Mouse (Mus musculus) brown adipose tissue, adult 24 weeks (tissue): ENCODE data around the gene Slc44a3. TPM values are rescaled to one million over a fixed set of nuclear protein-coding genes. Genes with fewer than 3 reads are reported as not detected.

Source experiments
- H3K27ac ChIP-seq: fragments of 200-500 bp; replicated peaks from 2 replicates; pipeline ENCODE4 v1.5.1; 2012; ENCODE audit warnings: low read depth, mild to moderate bottlenecking, low read length
- H3K4me1 ChIP-seq: fragments of 200-500 bp; 2 replicates; pipeline ENCODE4 v1.6.1; 2012; ENCODE audit warnings: low read length, mixed read lengths; ENCODE audit not compliant: control insufficient read depth, insufficient read depth, insufficient read length
- H3K4me3 ChIP-seq: fragments of 200-500 bp; 2 replicates; pipeline ENCODE4 v1.5.1; 2012; ENCODE audit warnings: low read depth, mild to moderate bottlenecking, low read length, moderate library complexity; ENCODE audit not compliant: insufficient read depth
- polyA plus RNA-seq: library from polyadenylated mRNA; stranded (reverse); fragments of >200 nt; gene quantifications from 2 replicates; pipeline ENCODE4 v1.2.4, GENCODE M21; 2012; ENCODE audit not compliant: missing spikeins, insufficient read depth, insufficient read length

Gene Slc44a3
- 23.0 and 28.5 TPM in 2 replicates for polyA plus RNA-seq

DNA sequence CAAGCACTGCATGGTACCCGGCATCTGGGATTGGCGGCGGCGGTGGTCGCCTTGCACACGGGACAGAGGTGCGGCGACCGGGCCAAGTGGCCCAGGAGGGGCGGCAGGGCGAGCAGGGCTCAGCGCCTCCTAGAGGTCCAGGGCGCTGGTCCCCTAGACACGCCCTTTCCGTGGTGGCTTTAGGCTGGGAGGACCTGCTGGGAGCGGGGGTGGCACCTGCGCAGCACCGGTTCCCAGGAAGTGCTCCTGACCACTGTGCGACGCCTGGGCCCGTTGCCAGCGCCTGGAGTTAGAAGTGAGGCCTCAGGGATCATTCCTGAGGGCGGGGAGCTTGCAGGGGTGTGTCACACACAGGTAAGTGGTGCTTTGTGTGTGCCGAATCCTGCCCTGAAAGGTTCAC is at the start of gene Slc44a3:
TSS of gene Slc44a3 (minus strand) at position 229 of the 400 bp plus-strand sequence.
- peaks cover 3% of the 10 kb centered on the region; the same call in 1 of the 2 replicates for H3K4me1 ChIP-seq
- peak within 1 kb of the TSS; percentile 65 for H3K4me3 ChIP-seq
- peak within 1 kb of the TSS; percentile 66 for H3K27ac ChIP-seq

DNA sequence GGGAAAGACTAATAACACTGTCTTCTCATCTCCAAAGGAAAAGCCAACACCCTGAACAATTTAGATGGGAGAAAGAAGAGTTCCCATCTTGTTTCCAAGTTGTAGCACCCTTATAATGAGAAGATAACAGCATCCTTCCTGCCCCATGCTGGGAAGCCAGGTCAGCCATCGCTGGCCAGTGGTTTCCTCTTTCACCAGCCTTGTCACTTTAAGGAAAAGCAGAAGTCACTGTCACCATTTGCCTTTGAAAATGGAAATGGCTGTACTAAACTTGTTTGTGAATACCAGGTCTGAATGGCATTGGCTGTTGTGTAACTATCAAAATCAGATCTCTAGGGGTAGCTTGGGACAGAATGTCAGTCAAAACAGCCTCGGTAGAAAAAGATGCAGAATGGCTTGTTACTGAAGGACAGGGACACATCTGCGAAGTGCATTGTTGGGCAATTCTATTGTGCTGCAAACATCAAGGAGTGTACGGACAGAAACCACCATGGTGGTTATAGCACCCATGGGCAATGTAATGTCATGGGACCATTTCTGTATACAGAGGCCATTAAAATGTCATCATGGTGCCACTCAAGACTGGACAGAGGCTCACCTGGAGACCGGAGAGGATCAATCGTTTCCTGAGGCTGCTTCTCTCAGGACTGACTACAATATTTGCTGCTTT is 47.8 kb upstream of the Slc44a3 start:
- Histone ChIP-seq H3K4me3 (no peak overlapping the region), H3K27ac (no peak overlapping the region), H3K4me1 (peaks cover 6% of the 10 kb centered on the region; the same call in 1 of the 2 replicates)

DNA sequence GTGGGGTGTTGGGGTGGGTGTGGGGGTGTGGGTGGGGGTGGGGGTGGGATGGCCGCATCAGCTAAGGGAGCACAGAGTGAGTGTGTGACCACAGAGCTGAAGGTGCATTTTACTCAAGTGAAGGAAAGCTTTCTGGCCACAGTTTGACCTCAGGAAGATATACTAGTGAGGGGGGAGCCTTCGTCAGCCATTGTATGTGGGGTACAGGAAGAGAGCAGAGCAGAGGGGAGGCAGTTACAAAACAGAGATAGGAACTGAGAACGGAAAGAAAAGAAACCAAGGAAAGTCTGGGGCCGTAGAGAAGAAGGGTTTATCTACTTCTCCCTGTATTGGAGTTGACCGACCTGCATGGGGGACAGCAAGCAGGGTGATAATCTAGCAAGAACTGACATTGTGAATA is 47.2 kb upstream of the Slc44a3 start:
- Histone ChIP-seq H3K4me1 (peaks cover 6% of the 10 kb centered on the region; the same call in 1 of the 2 replicates), H3K27ac (no peak overlapping the region), H3K4me3 (no peak overlapping the region)

DNA sequence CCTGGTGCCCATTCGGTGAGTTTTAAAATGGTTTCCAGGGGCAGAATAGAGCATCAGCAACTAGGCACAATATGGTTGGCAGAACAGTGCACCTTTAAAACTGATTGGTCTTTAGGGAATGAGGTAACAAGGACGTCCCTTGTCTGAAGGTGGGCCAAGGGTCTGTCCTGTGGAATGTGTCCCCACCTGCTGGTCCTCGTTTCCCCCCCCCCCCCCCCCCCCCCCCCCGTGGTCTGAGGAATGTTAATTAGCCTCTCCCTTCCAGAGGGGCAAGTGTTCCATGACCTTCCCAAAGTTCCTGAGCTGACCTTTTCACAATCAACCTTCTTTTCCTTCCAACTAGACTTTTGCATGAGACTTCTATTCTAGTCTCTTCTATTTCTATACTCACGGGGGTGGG is 46.5 kb upstream of the Slc44a3 start:
- Histone ChIP-seq H3K4me1 (peaks cover 6% of the 10 kb centered on the region; the same call in 1 of the 2 replicates), H3K4me3 (no peak overlapping the region), H3K27ac (no peak overlapping the region)

DNA sequence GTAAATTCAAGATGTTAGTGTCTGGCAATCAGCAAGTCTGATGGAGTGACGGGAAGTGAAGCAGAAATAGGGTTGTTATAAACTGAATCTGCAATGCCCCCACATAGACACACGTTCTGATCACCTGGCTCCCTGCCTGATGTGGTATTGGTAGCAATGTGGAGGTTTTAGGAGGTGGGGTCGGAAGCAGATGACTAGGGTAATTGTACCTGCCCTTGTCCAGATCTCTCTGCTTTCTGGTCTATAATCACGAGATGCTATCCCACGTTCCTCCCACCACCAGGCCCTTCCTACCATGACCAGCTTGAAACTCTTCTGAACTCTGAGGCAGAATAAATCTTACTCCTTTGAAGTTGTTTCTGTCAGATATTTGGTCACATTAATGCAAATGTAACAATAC is 45.4 kb upstream of the Slc44a3 start:
- peaks cover 6% of the 10 kb centered on the region; the same call in 1 of the 2 replicates for H3K4me1 ChIP-seq
- peak overlapping the region; percentile 19; the same call in 1 of the 2 replicates for H3K27ac ChIP-seq
- no peak overlapping the region for H3K4me3 ChIP-seq

DNA sequence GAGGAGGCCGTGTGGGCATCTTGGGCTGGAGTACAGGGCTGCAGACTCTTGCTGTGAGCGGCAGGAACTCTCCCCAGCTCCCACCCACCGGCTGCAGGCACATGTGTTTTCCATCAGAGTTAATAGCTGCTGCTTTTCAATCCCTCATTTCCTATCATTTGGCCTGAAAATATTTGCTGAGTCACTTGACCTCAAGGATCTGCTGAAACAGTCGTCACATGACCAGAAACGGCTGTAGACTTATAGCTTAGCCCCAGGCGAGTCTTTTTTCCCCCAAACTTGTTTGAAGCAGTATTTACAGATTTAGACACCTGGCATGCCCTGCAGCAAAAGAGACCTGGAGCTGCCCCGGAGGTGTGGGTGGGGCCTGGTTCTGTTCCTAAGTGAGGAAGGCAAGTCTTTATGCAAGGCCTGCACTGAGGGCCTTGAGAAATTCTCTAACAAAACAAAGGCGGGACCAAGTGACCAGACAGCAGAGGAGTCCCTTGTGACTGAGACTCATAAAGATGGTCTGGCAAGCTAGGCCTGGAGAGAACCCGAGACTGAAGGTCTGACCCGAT is 44.9 kb upstream of the Slc44a3 start:
- H3K27ac ChIP-seq = peak overlapping the region; percentile 19; the same call in 1 of the 2 replicates
- peaks cover 6% of the 10 kb centered on the region; the same call in 1 of the 2 replicates for H3K4me1 ChIP-seq
- H3K4me3 ChIP-seq = no peak overlapping the region

DNA sequence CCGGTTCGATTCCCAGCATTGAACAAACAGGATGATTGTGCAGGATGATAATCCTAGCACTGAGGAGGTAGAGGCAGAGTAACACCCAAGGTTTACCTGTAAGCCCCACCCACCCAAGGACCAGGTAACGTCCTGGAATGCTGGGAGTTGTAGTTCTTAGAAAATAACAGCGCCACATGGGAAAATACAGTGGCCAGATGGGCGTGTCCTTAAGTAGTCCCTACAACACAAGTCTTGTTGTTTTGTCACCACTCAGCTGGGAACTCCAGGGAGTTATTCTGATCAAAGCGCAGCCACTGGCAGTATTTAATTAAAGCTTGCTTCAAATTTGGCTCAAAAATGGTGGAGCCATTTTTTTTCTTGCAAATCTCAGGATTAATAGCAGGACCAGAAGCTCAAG is 44.2 kb upstream of the Slc44a3 start:
- H3K27ac ChIP-seq = no peak overlapping the region

DNA sequence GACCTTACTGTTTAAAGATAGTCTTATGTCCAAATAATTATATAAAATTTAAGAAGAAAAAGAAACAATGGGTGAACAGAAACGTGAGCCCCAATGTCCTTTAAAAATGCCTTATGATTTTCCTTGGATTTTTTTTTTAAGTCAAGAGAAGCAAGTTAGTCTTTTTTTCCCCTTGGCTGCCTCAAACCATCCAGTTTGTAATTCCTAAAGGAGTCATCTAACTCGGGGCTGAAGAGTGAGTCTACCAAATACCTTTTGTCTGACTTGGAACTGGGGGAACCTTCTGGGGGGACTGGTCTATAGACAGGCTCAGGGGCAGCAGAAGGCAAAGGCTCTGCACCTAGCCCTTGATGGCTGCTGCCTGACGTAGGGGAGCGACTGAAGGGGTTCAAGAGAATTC is 42.2 kb upstream of the Slc44a3 start:
- Histone ChIP-seq H3K4me1 (peaks cover 6% of the 10 kb centered on the region; the same call in 1 of the 2 replicates), H3K4me3 (no peak overlapping the region), H3K27ac (0 out of 2 replicates have a peak overlapping the region, but pooled peaks have one; percentile 40)

More for the DNA sequence above, 44.2 kb upstream of the Slc44a3 start:
- H3K4me1 ChIP-seq = peaks cover 6% of the 10 kb centered on the region; the same call in 1 of the 2 replicates
- H3K4me3 ChIP-seq = no peak overlapping the region

DNA sequence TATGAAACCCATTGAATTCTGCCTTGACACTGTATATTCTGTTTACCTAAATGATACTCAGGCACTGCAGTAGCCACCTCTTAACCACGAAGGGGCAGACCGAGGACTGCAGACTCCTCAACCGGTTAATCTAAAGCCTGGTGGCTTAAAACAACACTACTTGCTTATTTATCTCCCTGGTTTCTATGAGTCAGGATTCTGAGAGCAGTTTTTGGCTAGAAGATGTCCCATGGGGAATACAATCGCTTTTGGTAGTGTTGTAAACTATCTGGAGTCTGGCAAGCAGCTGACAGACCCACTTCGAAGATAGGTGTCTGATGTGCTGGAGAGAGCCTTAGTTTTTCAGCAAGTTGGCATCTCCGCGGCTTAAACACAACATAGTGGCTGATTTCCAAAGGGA is 41.7 kb upstream of the Slc44a3 start:
- Histone ChIP-seq H3K27ac (0 out of 2 replicates have a peak overlapping the region, but pooled peaks have one; percentile 40), H3K4me3 (no peak overlapping the region), H3K4me1 (peaks cover 6% of the 10 kb centered on the region; the same call in 1 of the 2 replicates)

DNA sequence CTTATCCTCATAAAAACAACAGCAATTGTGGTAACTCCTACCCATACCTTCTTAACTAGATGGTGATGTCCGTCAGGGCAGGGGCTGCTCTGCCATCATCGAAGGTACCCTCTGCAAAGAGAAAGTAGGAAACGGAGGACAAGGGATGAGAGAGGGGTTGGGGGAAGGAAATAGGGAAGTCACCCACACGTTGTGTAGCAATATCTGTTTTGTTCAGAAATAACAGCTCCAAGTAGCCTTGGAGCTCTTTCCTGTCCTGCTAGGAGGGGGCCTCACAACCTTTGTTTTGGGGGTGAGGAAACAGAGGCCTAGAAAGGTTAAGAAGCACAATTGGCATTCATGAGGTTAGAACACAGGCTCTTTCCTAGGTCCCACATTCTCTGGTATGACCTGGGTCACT is 39.3 kb upstream of the Slc44a3 start:
- no peak overlapping the region for H3K4me3 ChIP-seq
- no peak overlapping the region for H3K27ac ChIP-seq
- H3K4me1 ChIP-seq = no peaks in the 10 kb centered on the region

DNA sequence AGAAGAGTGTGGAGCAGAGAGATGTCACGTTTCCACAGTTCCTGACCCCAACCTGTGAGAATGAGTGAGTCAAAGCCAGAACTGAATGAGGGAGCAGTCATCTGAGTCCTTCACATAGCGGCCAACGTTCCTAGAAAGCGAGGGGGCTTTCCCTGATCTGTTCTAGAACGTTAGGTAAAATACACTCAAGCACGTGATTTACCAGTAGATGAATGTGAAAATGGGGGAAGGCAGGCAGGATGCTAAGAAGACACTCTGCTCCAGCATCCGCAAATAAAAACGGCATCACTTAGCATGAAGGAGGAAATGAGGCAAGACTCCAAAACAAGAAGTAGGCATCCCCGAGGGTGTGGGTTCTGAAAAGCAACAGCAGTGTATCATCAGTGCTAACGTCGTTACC is 38.4 kb upstream of the Slc44a3 start:
- no peak overlapping the region for H3K27ac ChIP-seq
- no peaks in the 10 kb centered on the region; the same call in 1 of the 2 replicates for H3K4me1 ChIP-seq
- no peak overlapping the region for H3K4me3 ChIP-seq

DNA sequence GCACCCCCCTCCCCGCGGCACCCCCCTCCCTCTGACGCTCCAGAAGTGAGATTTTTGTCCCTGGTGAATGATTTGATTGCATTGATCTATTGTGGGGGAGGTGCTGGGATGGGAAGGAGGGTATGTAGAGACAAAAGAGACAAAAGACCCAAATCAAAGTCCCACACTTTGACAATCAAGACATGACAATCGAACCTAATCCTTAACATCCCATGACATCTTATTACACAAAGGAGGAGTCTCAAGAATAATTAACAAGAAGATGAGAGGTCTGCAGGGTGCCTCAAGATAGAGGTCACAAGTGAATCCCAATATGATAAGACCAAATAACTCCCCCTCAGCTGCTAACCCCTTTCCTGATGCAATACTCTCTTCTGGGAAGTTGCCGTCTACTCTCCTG is 37.6 kb upstream of the Slc44a3 start:
- H3K4me1 ChIP-seq = no peaks in the 10 kb centered on the region; the same call in 1 of the 2 replicates

DNA sequence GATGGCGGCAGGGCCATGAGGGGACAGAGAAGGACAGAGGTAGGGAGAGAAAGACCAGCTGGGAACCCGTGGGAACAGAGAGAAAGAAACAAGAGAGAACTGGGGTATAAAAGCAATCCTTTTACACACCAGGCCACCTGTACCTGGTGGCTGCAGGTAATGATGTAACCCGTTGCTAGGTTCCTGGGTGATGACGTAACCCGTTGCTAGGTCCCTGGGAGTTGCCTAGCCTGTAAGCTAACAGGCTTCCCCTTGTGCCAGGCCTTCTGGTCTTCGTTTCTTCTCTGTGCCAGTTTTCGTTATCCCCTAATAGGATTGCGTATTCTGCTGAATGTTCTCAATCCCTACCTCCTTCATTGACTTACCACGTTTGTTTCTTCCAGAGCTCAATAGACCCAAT is 36.8 kb upstream of the Slc44a3 start:
- H3K4me1 ChIP-seq = no peaks in the 10 kb centered on the region; the same call in 1 of the 2 replicates
- no peak overlapping the region for H3K27ac ChIP-seq
- H3K4me3 ChIP-seq = no peak overlapping the region

More for the DNA sequence above, 37.6 kb upstream of the Slc44a3 start:
- H3K4me3 ChIP-seq = no peak overlapping the region
- H3K27ac ChIP-seq = no peak overlapping the region

DNA sequence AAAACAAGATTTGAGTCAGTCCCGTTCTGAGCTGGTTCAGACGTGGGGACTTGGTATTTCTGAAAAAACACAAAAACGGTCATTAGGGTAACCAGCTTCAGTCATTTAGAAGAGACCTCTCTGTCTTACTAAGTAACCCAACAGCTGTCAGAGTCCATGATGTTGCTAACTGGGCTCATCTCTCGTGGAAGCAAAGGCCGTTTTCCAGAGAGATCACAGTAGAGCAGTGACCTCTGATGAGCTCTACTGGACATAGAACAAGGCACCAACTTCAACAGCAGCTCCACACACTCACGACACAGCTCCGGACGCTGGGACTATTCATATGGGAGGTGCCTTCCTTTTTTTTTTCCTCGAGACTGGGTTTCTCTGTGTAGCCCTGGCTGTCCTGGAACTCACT is 35.7 kb upstream of the Slc44a3 start:
- no peak overlapping the region for H3K27ac ChIP-seq
- H3K4me3 ChIP-seq = no peak overlapping the region
- no peaks in the 10 kb centered on the region; the same call in 1 of the 2 replicates for H3K4me1 ChIP-seq

DNA sequence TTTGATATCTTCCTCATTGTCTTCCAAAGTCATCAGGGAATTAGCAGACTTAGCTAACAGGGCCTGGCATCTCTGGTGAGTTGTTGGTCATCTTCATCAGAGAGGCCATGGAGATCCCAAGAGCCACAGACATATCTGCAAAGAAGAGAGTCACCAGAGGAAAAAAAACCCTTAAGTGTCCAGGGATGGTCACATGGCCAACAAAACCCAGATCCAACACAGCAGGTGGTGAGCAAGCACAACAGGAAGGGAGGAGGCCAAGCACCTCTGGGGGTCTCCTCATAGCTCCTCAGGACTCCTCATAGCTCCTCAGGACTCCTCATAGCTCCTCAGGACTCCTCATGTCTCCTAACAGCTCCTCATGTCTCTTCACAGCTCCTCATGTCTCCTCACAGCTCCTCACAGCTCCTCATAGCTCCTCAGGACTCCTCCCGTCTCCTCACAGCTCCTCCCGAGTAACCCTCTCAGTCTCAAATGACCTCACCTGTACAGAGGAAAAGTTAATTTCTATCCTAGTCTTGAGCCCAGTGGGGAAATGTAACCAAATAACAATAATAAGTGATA is 35.2 kb upstream of the Slc44a3 start:
- Histone ChIP-seq H3K4me3 (no peak overlapping the region), H3K27ac (no peak overlapping the region), H3K4me1 (no peaks in the 10 kb centered on the region; the same call in 1 of the 2 replicates)
